Mouse (Mus musculus): ENCODE measurements at regions not wholly inside any gene's neighbourhood (a gene's known extent, or its start where the extent isn't known, plus 50 kb on each side); places are given as distances from the start of the nearest gene placed in this dataset.
A peak's percentile ranks its signal among the peaks of the same experiment; 100 is the strongest.

DNA sequence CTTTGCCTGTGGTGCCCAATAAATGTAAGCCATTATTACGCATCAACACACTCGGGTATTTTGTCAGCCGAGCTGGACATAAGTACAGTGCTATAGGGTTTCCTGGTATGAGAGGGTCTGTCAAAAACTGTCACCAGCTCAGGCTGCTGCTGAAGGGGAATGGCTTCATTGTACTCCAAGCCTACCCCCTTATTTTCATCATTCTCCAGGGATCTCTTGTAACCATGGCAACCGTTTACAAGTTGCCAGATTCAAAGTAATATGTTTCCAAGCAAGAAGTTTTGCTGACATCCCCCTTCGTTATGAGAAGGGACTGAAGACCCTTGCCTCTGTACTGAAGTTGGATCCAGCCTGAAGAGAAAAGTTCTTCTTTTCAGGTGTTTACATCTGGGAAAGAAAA lies 410.3 kb upstream of the Kdm8 start:
- DNase-seq, result no peak

- DNase-seq, result no peak
These were observed 408.1 kb upstream of the Kdm8 start for GRCm38 (mm10) chr7:125036098-125036991.

DNA sequence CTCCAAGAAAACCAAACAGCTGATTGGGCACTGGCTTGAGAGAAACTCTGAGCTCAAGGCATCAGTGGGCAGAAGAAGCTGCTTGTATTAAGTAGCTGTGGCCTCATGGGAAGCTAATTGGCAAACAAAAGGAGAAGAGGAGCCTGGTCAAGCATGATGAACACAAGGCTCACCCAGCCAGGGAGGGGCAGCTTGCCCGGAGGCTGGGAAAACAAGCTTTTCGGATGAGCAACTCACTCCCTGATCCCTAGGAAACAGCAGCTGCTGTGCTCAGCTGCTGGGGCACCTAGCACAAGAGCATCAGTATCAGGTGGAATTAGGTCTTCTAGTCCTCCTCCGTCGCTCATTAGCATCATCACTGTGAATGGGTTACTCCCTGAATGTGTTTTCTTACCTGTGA lies 405.6 kb upstream of the Kdm8 start:
- no peak for DNase-seq

GRCm38 (mm10) chr7:125055951-125056625 lies 388.4 kb upstream of the Kdm8 start:
- DNase-seq, result peak; percentile 13

DNA sequence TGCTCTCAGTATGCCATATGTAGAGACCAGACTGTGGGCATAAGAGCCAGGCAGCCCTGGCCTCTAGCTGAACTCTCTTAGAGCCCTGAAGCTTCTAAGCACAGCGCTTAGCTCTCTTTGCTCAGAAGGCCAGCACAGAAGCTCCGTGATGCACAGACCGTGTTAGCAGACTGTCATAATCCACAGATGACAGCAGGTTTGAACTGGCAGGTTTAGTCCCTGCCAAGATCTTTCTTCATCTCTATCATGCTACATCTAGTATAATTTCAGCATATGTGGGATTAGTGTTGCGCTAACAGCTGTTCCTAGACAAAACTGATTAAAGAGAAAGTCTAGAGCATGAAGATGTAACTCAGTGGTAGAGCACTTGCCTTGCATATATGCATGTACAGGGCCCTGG lies 342.0 kb upstream of the Kdm8 start:
- no peak for DNase-seq

DNA sequence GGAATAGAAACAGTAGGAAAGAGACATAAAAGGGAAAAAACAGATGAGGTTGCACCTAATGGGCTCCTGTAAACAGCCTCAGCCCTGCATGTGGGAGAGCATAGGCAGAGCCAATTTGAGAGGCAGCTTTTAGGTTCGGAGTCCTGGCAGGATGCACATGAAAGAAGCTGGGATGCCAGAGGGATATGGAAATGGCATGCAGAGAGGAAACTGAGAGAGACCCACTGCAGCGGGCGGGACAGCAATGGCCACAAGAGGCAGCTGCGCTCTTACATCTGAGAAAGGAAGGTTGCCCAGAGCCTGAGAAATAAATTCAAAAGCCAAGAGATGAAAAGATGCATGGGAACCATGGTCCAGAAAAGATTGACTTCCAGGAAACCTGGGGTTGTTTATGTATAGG lies 340.5 kb upstream of the Kdm8 start:
- DNase-seq, result no peak

- no peak for DNase-seq
These were observed 331.6 kb upstream of the Kdm8 start for GRCm38 (mm10) chr7:125112820-125113273.

DNA sequence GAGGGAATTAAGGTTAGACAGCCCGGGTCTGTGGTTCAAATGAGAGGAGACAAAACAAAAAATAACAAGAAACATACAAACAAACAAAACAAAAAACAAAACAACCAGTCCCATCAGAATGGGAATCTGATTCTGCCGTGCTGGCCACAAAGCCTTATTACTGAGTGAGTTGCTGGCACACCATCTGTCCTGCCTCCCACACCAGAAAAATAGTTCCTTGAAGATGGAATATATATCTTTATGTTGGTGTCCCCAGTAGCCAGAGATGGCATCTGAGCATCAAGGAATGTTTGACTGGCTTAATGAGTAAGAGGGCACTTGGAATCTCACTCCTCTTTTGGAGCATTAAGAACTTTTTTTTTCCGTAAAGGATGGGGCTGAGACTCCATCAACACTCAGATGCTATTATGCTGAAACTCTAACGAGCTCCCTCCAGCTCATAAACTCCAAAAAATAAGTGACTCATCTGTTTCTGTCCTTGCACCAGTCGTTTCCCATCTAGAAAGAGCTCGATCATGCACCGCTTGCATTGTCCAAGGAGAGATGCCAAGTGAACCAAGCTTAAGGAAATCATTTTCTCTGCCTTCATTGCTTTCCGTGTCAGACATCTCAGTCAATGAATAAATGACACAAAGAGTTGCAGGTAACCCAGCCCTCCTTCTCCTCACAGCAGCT lies 329.0 kb upstream of the Kdm8 start:
- no peak for DNase-seq

DNA sequence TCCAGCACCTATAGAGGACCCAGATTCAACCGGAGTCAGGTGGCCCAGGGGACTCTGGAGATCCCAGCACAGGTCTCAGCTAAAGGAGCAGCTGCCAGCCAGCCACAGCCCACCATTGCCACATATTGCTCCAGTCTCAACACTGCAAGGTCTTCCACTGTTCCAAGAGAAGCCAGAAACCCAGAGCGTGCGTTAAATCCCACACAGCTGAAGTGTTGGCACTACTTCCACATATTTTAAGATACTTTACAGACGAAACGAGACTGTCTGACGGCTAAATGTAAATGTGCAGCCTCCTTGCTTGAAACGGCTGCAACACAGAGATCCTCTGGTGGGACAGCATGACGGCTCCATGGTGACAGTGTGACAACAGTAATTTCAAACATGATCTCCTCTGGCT lies 327.3 kb upstream of the Kdm8 start:
- no peak for DNase-seq

GRCm38 (mm10) chr7:125129187-125129586 lies 315.3 kb upstream of the Kdm8 start:
- DNase-seq, result no peak

DNA sequence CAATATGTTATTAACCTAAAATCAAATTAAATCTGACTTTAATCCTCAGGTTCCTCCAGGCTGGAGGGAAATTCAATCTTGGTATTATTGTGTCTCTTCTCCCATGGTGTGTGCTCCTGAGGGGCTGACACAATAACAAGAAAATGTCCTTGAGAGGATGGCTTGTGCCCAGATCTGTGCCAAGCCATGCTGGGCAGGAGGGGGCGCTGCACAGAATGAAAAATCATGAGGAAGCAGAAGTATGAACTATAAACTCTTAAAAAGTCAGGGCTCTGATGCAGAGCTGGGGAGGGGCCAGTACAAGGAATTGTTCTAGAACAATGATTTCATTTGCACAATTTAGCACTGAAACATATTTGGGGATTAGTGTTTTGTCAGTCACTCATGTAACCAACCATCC lies 312.5 kb upstream of the Kdm8 start:
- no peak for DNase-seq

GRCm38 (mm10) chr7:125138607-125139006 lies 305.9 kb upstream of the Kdm8 start:
- no peak for DNase-seq

DNA sequence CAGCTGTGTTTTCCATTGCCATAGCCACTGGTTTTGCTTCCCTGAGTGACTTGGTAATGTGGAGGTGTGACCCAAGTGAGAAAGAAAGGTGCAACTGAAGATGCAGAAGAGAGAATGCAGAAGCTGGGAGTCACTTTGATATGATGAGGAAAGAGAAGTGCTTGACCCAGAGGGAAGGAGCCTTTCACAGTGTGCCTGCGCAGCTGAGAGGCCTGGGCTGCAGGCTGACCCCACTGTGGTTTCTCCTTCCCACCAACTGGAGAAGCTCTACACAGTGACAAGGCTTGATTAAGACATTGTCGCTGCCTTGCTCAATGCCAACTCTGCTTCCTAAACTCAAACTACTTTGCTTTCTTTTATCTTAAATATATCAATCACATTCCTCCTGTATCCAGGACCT lies 305.3 kb upstream of the Kdm8 start:
- no peak for DNase-seq

DNA sequence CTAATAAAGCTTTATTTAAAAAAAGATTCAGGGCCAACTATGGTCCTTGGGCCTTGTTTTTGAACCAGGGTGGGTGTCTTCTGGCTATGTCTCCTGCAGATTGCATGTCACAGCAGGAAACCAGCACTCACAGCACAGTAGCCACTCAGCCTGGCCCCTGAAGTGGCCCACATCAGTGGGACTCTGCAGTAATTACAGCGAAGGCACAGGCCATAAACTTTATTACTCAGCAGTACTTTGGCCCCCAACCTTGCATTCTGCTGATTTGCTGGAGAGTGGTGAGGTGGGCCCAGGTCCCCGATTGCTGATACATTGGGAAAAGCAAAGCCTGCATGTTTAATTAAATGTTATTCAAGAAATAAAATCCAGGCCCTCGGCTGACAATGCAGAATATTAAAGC lies 303.6 kb upstream of the Kdm8 start:
- no peak for DNase-seq

- no peak for DNase-seq
These were observed 302.6 kb upstream of the Kdm8 start for GRCm38 (mm10) chr7:125141864-125142263.

GRCm38 (mm10) chr7:125146025-125146424 lies 298.5 kb upstream of the Kdm8 start:
- DNase-seq, result no peak

- DNase-seq, result no peak
These were observed 295.3 kb upstream of the Kdm8 start for GRCm38 (mm10) chr7:125149151-125149550.

- no peak for DNase-seq
These were observed 294.7 kb upstream of the Kdm8 start for GRCm38 (mm10) chr7:125149740-125150139.

DNA sequence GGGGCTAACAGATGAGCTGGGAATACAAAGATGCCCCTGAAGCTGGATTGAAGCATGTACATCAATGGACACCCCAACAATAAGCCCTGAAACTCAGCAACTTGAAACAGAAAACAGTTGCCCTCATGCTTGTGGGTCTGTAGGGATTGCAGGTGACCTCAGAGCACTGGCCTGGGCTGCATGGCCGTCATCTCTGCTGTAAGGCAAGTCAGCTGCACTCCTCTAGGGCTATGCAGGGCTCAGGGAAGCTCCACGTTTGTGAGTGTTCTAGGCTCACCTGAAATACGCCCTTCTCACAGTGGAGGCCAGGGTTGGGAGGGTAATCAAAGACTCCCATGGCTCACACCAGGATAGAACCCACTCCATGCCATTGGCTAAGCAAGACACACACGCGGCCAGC lies 292.2 kb upstream of the Kdm8 start:
- DNase-seq, result no peak

GRCm38 (mm10) chr7:125155291-125155690 lies 289.2 kb upstream of the Kdm8 start:
- no peak for DNase-seq

- DNase-seq, result no peak
These were observed 277.6 kb upstream of the Kdm8 start for GRCm38 (mm10) chr7:125166881-125167351.

DNA sequence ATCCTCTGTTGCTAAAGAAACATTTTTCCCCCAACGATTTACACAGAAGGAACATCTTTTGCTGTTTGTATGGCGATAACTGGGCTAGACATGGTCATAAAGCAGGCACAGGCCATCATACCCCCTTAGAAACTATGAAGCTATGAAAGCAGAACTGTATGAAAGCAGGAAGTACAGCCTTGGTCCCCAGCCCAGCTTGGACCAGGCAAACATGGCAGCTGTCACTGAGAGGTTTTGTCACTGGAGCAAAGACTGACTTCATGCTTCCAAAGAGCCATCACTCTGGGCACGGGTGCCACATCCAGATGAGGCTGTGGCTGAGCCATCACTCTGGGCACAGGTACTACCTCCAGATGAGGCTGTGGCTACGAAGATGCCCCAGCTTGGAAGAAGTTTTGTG lies 276.8 kb upstream of the Kdm8 start:
- no peak for DNase-seq

- DNase-seq, result peak; percentile 2
These were observed 262.9 kb upstream of the Kdm8 start for GRCm38 (mm10) chr7:125181548-125181947.

DNA sequence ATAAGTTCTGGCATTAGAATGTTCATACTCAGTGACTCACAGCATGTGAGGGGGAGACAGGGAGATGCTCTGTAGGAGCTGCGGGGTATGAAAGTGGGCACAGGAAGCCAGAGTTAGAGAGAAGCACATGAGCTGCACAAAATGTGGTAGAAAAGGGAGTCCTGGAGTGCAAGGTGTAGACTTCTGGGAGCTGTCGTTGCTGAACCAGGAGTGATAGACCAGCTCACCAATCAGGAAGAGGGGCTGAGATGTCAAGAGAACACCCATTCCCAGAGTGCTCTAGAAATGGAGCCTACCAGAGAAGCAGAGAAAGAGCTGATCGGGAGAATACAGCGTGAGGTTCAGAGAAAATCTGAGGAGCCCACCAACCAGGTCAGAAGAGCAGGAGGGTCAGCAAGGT lies 262.2 kb upstream of the Kdm8 start:
- no peak for DNase-seq

Measured in cerebellum, adult 9-10 months (tissue).